Mouse (Mus musculus) neutrophil, adult 5-6 weeks (primary cell): ENCODE results near the gene Cenpb. TPM values are rescaled to one million over a fixed set of nuclear protein-coding genes. Genes with fewer than 3 reads are reported as not detected.

ENCODE experiments used
- ATAC-seq: fragments of 151-379, 151-347 bp; 2 replicates; pipeline ENCODE4 v1.8.0; 2017; ENCODE audit warnings: mild to moderate bottlenecking, moderate TSS enrichment; ENCODE audit not compliant: insufficient number of reproducible peaks, poor library complexity, low FRiP score, severe bottlenecking; ENCODE audit errors: extremely low read depth
- total RNA-seq: library from RNA; stranded (forward); fragments of 200-1000 nt; gene quantifications from 2 replicates; pipeline ENCODE4 v1.2.3, GENCODE M21; 2017

Gene Cenpb
- total RNA-seq, 1 experiment from 2014 or later: 18.0 TPM

DNA sequence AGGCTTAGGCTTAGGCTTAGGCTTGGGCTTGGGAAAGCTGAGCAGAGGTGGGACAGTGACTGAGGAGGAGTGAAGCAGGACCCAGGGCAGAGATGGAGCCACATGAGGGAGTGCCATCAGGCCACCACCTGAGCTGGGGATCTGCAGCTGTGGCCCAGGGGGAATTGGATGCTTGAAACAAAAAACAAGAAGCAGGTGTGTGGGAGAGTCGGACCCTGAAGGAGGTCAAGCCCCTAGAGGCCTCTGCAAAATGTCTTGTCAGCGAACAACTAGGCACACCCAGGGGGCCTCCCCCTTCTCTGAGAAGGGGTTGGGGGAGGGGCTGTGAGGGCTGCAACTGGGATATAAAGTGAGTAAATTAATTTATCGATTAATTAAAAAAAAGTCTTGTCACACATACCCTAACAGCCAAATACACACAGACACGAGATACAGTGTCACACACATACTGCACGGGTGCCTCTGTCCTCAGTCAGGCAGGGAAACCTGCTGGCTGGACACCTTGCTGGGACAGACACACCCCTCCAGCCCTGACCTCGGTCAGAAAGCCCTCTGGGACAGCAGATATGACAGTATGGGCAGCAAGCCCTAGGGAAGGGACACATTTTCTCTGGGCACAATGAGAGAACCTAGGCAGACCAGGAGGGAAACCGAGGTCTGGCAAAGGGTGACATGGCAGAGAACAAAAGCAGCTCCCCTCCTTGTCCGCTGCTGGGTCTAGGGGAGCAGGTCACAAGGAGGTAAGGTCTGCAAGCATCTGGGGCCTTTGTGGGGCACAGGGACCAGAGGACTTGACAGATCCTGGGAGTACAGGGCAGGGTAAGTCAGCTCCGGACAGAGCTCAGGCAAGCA, 53.7 kb downstream of the Cenpb start:
- ATAC-seq: no peak

Other genes with a start within 250 kb of the Cenpb start
- not detected in 2 replicates for gene Gfra4, start 137.0 kb downstream of the Cenpb start, total RNA-seq
- not detected in 2 replicates for gene Adam33, start 116.3 kb downstream of the Cenpb start, total RNA-seq
- gene Siglec1, start 93.3 kb downstream of the Cenpb start, total RNA-seq: 0.47 and 0.49 TPM in 2 replicates
- gene Hspa12b, start 52.8 kb downstream of the Cenpb start, total RNA-seq: not detected in 2 replicates
- gene Gm11037, start 46.6 kb downstream of the Cenpb start, total RNA-seq: not detected in 2 replicates
- 10.1 and 11.3 TPM in 2 replicates for gene 1700037H04Rik, start 20.0 kb downstream of the Cenpb start, total RNA-seq
- 111 and 116 TPM in 2 replicates for gene Cdc25b, start 6.9 kb upstream of the Cenpb start, total RNA-seq
- gene Spef1, start 7.2 kb upstream of the Cenpb start, total RNA-seq: 2.0 and 2.2 TPM in 2 replicates
- 7.7 and 13.3 TPM in 2 replicates for gene Ap5s1, start 27.0 kb upstream of the Cenpb start, total RNA-seq
- gene Mavs, start 54.0 kb upstream of the Cenpb start, total RNA-seq: 14.4 and 15.3 TPM in 2 replicates
- 54.8 and 58.1 TPM in 2 replicates for gene Pank2, start 82.4 kb upstream of the Cenpb start, total RNA-seq
- 3.8 and 6.3 TPM in 2 replicates for gene Rnf24, start 172.8 kb upstream of the Cenpb start, total RNA-seq